Mouse (Mus musculus): ENCODE data around the gene Mustn1.

DNA sequence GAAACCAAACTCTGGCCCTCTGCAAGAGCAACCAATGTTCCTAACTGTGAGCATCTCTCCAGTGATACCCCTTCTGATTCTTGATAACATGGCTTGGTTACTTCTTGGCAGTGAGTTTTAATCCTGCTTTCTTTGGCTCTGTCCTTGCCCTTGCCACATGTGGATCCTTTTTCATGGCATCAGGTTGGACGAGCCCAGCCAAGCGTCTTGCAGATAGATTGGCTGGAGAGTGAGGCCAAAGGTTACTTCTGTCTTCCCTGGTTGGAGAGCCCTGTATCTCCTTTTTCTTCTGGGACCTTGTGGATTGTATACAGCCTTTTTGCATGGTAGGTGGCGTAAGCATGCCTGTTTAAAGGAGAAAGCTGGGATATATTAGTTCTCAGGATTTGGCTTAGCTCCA is 35.3 kb upstream of the Mustn1 start:
- TF ChIP-seq CTCF (IDR thresholded peaks at IDR 0.05; ENCODE audit: extremely low read depth, insufficient read depth, low read length) (no peak), POLR2A (IDR thresholded peaks at IDR 0.05; ENCODE audit: extremely low read depth, insufficient read depth, low read length) (no peak)

Measured in cortical plate, adult 2 months (tissue).